Mouse (Mus musculus) layer of hippocampus, adult 9-11 months (tissue): ENCODE results near the gene Mogat1.
"Not testable (repeated sequence)": the region's sequence is repeated elsewhere in the genome, so short reads cannot be mapped to it uniquely, and the experiment has no call there.

ENCODE experiments used
- DNase-seq: peaks from one replicate; pipeline ENCODE4 v3.0.0; 2022

The Mogat1 gene

DNA sequence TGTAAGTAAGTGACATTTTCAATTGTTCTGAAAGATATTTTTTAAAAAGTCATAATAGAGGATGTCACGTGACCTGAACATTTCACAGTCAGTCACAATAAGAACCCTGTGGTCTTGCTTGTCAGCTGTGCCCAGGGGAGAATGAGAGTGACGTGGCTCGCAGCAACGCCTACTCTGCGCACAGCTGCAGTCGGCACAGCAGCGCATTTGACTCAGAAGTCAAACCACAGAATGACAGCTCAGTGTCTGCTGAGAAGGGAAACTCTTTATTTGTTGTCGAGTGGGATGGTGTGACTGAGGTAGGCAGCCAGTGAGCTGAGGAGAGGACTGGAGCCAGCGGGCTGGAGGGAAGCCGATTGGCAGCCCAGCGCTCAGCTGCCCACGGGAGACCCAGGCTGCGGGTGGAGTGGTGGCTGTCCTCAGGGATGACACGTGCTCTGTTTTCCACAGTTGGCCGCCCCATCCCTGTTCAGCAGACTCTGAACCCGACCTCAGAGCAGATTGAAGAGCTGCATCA, 26.8 kb downstream of the Mogat1 start:
- peak; percentile 93 for DNase-seq

DNA sequence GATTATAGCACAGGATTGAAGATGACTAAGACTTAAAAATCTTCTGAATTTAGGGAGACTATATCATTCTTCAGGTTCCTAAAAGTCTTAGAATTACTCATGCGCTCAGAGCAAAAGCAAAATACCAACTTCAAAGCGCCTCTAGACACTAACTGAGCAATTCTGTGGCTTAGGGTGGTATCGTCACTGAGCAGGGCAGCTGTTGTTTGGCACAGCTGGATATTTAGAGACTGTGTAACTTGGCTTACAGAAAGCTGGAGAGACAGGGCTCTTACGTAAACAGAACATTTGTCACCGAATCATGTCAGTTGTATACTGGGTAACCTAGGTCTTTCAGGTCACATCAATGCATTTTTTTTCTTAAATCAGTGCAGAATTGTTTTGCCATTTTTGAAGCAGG, 27.6 kb downstream of the Mogat1 start:
- no peak for DNase-seq

DNA sequence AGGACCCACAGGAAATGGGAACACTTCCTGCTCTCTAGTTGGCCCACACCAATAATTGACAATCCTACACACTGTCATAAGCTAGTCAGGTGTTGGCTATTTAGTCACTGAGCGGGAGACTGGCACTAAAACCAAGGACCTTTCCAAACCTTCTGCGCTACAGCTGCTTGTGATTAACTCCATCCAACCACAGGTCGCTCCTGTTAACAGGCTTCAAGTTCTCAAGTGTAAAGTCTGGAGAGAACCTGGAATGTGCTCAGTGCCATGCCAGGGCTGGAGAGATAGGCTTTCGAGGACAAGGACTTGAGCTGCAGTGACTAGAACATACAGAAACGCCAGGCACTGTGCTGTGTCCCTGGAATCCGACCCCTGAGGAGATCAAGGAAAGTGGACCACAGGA, 28.4 kb downstream of the Mogat1 start:
- DNase-seq, result no peak

DNA sequence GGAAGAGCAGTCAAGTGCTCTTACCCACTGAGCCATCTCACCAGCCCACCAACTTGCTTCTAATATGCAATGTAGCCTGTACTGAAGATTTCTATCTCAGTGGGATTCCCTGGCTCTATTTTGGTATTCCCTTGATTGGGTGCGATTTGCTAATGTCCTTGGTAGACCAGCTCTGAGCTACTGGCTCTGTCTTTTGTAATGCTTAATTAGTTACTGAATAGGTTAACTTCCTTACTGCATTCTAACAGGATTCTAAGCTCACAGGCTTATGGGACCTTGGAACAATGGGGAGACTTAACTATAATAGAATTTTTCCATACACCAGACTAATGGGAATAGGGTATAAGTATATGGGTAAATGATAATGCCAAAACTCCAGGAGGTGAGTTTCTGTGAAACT, 32.8 kb downstream of the Mogat1 start:
- not testable (repeated sequence) for DNase-seq

DNA sequence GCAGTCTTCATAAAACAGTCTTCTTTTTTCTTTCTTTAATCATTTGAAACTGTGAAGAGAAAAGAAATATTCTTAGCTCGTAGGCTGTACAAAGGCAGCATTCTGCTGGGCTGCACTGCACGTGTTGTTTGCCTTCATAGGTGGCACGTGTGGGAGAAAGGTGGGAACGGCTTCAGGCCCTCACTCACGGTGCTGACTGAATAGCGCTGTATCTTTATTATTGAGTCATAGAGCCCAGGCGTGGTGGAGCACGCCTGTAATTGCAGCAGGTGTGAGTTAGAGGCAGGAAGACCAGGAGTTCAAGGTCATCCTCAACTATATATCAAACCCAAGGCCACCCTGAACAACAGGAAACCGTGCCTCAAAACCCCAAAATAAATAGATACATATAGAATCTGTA, 35.5 kb downstream of the Mogat1 start:
- DNase-seq, result no peak

DNA sequence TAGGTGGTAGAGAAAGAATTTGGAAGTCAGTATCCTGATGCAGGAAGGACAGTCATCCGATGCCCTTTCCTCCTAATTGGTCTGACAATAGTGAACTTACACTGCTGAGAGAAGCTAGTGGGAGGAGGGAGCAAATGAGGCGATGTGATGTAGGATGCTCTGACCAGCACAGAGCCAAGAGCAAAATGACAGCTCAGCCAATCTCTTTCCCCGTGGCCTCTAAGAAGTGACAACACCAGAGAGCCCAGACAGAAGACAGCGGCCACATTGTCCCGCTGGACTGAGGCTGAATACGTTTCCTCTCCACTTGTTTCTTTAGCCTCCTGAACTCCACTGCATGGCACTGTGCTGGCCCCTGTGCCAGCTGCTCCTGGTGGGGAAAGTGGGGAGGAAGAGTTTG, 38.2 kb downstream of the Mogat1 start:
- peak; percentile 32 for DNase-seq

DNA sequence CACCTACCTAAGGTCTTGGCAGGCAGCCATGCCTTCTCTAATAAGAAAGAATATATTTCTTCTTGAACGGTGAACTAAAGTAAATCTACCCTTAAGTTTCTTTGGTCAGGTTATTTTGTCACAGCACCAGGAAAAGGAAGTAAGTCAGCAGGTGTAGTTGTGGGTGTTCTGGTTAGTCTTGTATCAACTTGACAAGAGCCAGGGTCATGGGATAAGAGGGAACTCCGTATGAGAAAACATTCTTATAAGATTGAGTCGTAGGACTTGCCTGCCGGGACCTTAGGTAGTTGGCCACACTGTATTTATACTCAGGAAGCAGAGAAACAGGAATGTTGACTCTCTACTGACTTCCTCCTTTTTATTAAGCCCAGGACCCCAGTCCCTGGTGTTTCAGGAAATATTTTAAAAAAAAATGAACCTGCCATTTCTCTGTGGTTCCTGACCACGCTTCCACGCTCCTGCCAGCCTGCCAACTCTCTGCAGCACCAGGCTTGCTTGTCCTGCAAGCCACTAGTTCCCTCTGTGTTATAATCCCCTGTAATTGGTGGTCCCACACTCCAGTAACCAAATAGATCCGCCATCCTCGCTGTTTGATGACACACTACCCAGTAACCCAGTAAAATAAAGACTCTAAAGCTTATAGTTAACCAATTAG, 43.3 kb downstream of the Mogat1 start:
- no peak for DNase-seq

DNA sequence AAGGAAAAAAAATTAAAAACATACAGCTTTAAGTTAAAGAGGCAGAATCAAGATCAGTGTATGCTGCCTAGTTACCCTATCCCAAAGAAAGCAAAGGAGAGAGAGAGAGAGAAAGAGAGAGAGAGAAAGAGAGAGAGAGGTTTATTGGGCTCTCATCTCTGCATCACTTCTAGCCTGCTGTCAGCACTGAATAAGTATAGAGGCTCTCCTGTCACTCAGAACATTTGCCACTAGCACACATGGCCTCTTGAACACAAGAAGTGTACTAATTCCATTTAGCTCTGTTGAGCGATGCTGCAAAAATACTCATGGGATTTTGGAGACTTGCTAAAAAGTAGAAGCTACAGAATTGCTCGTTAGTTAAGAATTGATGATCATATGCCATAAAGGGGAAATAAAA, 56.2 kb downstream of the Mogat1 start:
- DNase-seq, result no peak

DNA sequence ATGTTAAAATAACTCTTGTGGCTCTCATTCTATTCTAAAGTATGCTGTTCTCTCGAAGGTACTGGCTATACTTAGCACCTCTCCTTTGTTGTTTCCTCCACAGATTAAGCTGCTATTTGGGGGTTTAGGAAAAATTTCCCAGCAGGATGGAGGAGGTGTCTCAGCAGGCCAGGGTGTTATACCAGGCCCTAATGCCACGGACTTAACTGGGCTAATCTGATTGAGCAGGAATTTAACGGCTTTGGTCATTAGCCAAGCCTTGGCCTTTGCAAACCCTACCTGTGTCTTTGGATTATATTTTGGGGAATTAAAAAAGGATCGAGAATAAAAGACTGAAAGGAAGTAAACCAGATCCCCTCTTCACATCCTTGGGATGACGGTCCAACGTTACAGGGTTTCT, 56.6 kb downstream of the Mogat1 start:
- DNase-seq, result no peak

DNA sequence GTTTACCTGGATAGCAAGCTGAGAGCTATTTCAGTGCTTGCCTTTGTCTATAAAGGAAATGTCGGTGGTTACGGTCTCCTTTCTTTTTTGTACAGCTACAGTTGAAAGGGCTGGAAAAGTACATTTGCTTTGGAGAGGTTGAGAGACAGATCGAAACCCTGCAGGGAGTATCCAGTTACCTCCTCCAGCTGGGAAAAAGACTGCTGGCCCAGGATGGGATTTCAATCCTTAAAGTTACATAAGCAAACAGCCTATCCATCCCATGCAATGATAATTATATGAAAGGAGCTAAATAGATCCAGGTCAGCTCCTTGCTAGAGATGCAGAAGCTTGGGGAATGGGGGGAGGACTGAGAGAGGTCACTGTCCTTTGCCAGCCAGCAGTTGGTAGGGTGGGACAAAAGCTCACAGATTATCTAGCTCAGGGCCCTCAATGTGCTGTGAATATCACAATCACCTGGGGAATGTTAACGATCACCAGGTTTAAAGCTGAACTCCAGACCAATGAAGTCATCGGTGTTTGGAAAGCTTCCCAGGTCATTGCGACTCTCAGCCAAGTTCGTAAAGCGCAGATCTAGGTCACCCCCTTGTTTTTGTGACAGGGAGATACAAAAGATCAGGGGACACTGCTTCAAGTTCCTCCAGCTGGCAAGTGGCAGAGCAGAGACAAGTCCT, 57.2 kb downstream of the Mogat1 start:
- no peak for DNase-seq

DNA sequence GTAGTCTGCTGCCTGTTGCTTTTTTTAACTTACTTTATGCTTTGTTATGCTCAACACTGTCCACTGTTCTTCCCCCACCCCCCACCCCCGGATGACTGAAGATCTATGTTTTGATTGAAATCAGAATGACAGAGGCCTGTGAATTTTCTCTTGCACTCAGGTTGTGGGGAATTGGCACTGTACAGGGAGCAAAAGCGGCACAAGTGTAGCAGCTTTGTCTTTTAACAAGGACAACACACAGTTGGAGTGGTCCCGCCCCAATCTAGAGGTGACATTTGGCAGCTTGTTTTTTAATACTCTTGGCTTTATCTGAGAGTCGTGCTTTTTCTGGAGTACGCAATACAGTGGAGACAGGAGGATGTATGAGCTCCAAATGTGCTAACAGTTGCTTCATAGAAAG, 58.8 kb downstream of the Mogat1 start:
- peak; percentile 5 for DNase-seq

DNA sequence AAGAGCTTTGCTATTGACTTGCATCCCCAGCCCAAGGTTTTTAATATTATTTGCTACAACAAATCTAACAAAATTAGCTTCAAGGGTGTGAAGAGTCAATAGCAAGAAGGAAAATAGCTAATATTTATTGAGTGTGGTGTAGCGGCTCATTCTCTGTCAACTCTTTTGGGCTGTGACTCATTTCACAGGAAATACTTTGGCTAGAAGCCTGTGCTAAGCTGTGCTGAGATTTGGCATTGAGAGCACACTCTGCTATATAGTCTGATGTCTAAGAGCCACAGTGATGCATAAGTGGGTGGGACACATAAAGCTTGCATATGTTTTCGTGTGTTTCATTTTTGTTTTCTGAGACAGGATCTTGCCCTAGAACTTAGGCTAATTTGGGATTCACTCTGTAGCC, 74.3 kb downstream of the Mogat1 start:
- DNase-seq, result peak; percentile 26

DNA sequence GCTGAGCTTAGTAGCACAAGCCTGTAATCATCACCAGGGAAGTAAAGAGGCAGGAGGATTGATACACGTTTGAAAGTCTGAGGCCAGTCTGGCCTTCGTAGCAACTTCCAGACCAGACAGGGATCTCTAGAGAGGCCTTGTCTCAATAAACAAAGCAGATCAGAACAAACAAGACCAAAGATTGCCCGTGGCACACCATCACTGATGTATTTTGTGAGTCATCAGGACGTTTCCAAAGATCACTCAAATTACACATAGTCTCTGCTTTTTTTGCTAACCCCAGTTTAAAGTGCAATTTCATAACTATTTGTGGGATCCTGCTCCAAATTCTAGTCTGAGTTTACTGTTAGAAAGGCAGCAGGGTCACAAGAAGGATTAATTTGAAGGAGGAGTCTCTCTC, 76.2 kb downstream of the Mogat1 start:
- no peak for DNase-seq
